Mouse (Mus musculus) MEL (cell line): ENCODE results near the gene Pptc7. TPM values are rescaled to one million over a fixed set of nuclear protein-coding genes. Genes with fewer than 3 reads are reported as not detected.

Experiments
- DNase-seq: peaks from one replicate; pipeline ENCODE4 v3.0.0; 2011; ENCODE audit warnings: low read depth, low spot score
- H3K27ac ChIP-seq: 2 replicates; pipeline ENCODE4 v1.5.1; 2012; ENCODE audit warnings: low read depth, mild to moderate bottlenecking, control low read depth, low read length, moderate library complexity; ENCODE audit not compliant: control insufficient read depth
- H3K27me3 ChIP-seq, 2 experiments: fragments of 150-350 bp in 1 of 2; sonication (generic) in 1 of 2; 2 replicates each; pipeline ENCODE4 v1.6.1; 2012; ENCODE audit warnings: low read length in 2 of 2, mild to moderate bottlenecking in 2 of 2, improper control_type of control experiment in 1 of 2, moderate library complexity in 1 of 2; ENCODE audit not compliant: insufficient read depth in 2 of 2, control insufficient read depth in 1 of 2
- H3K36me3 ChIP-seq, 2 experiments: 2 replicates each; pipeline ENCODE4 v1.6.1; 2012 to 2014; ENCODE audit warnings: low read length in 2 of 2, improper control_type of control experiment in 1 of 2, inconsistent platforms in 1 of 2, mild to moderate bottlenecking in 1 of 2; ENCODE audit not compliant: insufficient read depth in 2 of 2, control insufficient read depth in 1 of 2
- H3K4me1 ChIP-seq, 2 experiments: fragments of 150-350 bp in 1 of 2; sonication (generic) in 1 of 2; 2 replicates each; pipeline ENCODE4 v1.6.1; 2012; ENCODE audit warnings: low read length in 2 of 2, improper control_type of control experiment in 1 of 2, mild to moderate bottlenecking in 1 of 2; ENCODE audit not compliant: insufficient read depth in 2 of 2, control insufficient read depth in 1 of 2
- H3K4me3 ChIP-seq, 2 experiments: fragments of 150-350 bp in 1 of 2; sonication (generic) in 1 of 2; 2 replicates each; pipeline ENCODE4 v1.5.1; 2012; ENCODE audit warnings: low read depth in 2 of 2, low read length in 2 of 2, mild to moderate bottlenecking in 2 of 2, moderate library complexity in 2 of 2, control low read depth in 1 of 2, improper control_type of control experiment in 1 of 2; ENCODE audit not compliant: control insufficient read depth in 1 of 2, insufficient read depth in 1 of 2
- H3K79me2 ChIP-seq: 2 replicates; pipeline ENCODE4 v1.6.1; 2012; ENCODE audit warnings: mild to moderate bottlenecking, low read length, moderate library complexity; ENCODE audit not compliant: control insufficient read depth, poor library complexity, insufficient read depth
- H3K9ac ChIP-seq: 2 replicates; pipeline ENCODE4 v1.6.1; 2012; ENCODE audit warnings: low read depth, mild to moderate bottlenecking, control low read depth, low read length, moderate library complexity; ENCODE audit not compliant: control insufficient read depth, poor library complexity, severe bottlenecking
- H3K9me3 ChIP-seq: fragments of 150-350 bp; sonication (generic); replicated peaks from 2 replicates; pipeline ENCODE4 v1.6.1; 2012; ENCODE audit warnings: mild to moderate bottlenecking, low read length, improper control_type of control experiment, moderate library complexity; ENCODE audit not compliant: insufficient read depth
- BHLHE40 ChIP-seq: IDR thresholded peaks from 2 replicates; pipeline ENCODE4 v1.6.1; 2012; ENCODE audit warnings: low read depth, mild to moderate bottlenecking, inconsistent platforms, low read length, improper control_type of control experiment, borderline replicate concordance
- CHD1 ChIP-seq: IDR thresholded peaks from 2 replicates; pipeline ENCODE4 v1.6.1; 2012; ENCODE audit warnings: low read depth, mild to moderate bottlenecking, inconsistent platforms, low read length, improper control_type of control experiment
- CTCF ChIP-seq, 3 experiments: IDR thresholded peaks in 2 of 3; conservative IDR thresholded peaks in 1 of 3; 2 replicates each; pipeline ENCODE4 v1.5.1; 2011 to 2012; ENCODE audit warnings: low read length in 3 of 3, low read depth in 2 of 3, mild to moderate bottlenecking in 2 of 3, improper control_type of control experiment in 1 of 3, inconsistent platforms in 1 of 3, mixed read lengths in 1 of 3, moderate library complexity in 1 of 3; ENCODE audit not compliant: control insufficient read depth in 1 of 3, insufficient read depth in 1 of 3, poor library complexity in 1 of 3, severe bottlenecking in 1 of 3
- E2F4 ChIP-seq: IDR thresholded peaks from 2 replicates; pipeline ENCODE4 v1.6.1; 2011; ENCODE audit warnings: low read depth, low read length, improper control_type of control experiment, borderline replicate concordance
- ELF1 ChIP-seq: IDR thresholded peaks from 2 replicates; pipeline ENCODE4 v1.6.1; 2014; ENCODE audit warnings: low read depth, mild to moderate bottlenecking, inconsistent platforms, low read length, improper control_type of control experiment, moderate library complexity
- EP300 ChIP-seq, 2 experiments: IDR thresholded peaks; 2 replicates each; pipeline ENCODE4 v1.6.1; 2011; ENCODE audit warnings: improper control_type of control experiment in 2 of 2, low read length in 2 of 2, low read depth in 1 of 2, mild to moderate bottlenecking in 1 of 2
- ETS1 ChIP-seq: IDR thresholded peaks from 2 replicates; pipeline ENCODE4 v1.6.1; 2012; ENCODE audit warnings: low read depth, mild to moderate bottlenecking, inconsistent platforms, low read length, improper control_type of control experiment, moderate library complexity
- GABPA ChIP-seq: IDR thresholded peaks from 2 replicates; pipeline ENCODE4 v1.6.1; 2012; ENCODE audit warnings: low read depth, mild to moderate bottlenecking, inconsistent platforms, low read length, improper control_type of control experiment, moderate library complexity
- GATA1 ChIP-seq: IDR thresholded peaks from 2 replicates; pipeline ENCODE4 v1.6.1; 2011; ENCODE audit warnings: low read depth, low read length, improper control_type of control experiment
- HCFC1 ChIP-seq: IDR thresholded peaks from 2 replicates; pipeline ENCODE4 v1.6.1; 2012; ENCODE audit warnings: low read depth, mild to moderate bottlenecking, inconsistent platforms, low read length, improper control_type of control experiment, moderate library complexity
- JUND ChIP-seq: IDR thresholded peaks from 2 replicates; pipeline ENCODE4 v1.6.1; 2011; ENCODE audit warnings: low read depth, mild to moderate bottlenecking, improper control_type of control experiment, low read length
- KAT2A ChIP-seq: conservative IDR thresholded peaks from 2 replicates; pipeline ENCODE4 v1.6.1; 2012; ENCODE audit warnings: low read depth, low read length, improper control_type of control experiment, inconsistent platforms
- MAFK ChIP-seq: IDR thresholded peaks from 2 replicates; pipeline ENCODE4 v1.6.1; 2011; ENCODE audit warnings: low read depth, mild to moderate bottlenecking, low read length, improper control_type of control experiment, borderline replicate concordance
- MAX ChIP-seq: IDR thresholded peaks from 2 replicates; pipeline ENCODE4 v1.6.1; 2011; ENCODE audit warnings: low read length, improper control_type of control experiment
- MAZ ChIP-seq: IDR thresholded peaks from 2 replicates; pipeline ENCODE4 v1.6.1; 2012; ENCODE audit warnings: low read depth, mild to moderate bottlenecking, inconsistent platforms, low read length, improper control_type of control experiment
- MEF2A ChIP-seq: IDR thresholded peaks from 2 replicates; pipeline ENCODE4 v1.6.1; 2014; ENCODE audit warnings: low read depth, mild to moderate bottlenecking, inconsistent platforms, low read length, improper control_type of control experiment; ENCODE audit not compliant: poor library complexity, insufficient replicate concordance, severe bottlenecking; ENCODE audit errors: extremely low read depth
- MXI1 ChIP-seq: IDR thresholded peaks from 2 replicates; pipeline ENCODE4 v1.6.1; 2011; ENCODE audit warnings: mild to moderate bottlenecking, low read depth, low read length, improper control_type of control experiment
- MYC ChIP-seq: IDR thresholded peaks from 2 replicates; pipeline ENCODE4 v1.6.1; 2011; ENCODE audit warnings: low read depth, mild to moderate bottlenecking, low read length, improper control_type of control experiment, moderate library complexity
- NELFE ChIP-seq: IDR thresholded peaks from 2 replicates; pipeline ENCODE4 v1.6.1; 2011; ENCODE audit warnings: low read depth, low read length, improper control_type of control experiment
- NRF1 ChIP-seq: IDR thresholded peaks from 2 replicates; pipeline ENCODE4 v1.6.1; 2014; ENCODE audit warnings: low read depth, mild to moderate bottlenecking, inconsistent platforms, low read length, improper control_type of control experiment, moderate library complexity; ENCODE audit not compliant: poor library complexity, insufficient read depth, severe bottlenecking
- POLR2A ChIP-seq, 2 experiments: IDR thresholded peaks; 2 replicates each; pipeline ENCODE4 v1.6.1; 2011 to 2012; ENCODE audit warnings: low read length in 2 of 2, mild to moderate bottlenecking in 2 of 2, control low read depth in 1 of 2, improper control_type of control experiment in 1 of 2, low read depth in 1 of 2, moderate library complexity in 1 of 2; ENCODE audit not compliant: control insufficient read depth in 1 of 2, insufficient read depth in 1 of 2, poor library complexity in 1 of 2
- POLR2AphosphoS2 ChIP-seq: IDR thresholded peaks from 2 replicates; pipeline ENCODE4 v1.6.1; 2011; ENCODE audit warnings: low read length, improper control_type of control experiment
- POLR2AphosphoS5 ChIP-seq: IDR thresholded peaks from 2 replicates; pipeline ENCODE4 v1.6.1; 2012; ENCODE audit warnings: low read depth, borderline replicate concordance, mild to moderate bottlenecking, inconsistent platforms, low read length, moderate library complexity, mixed read lengths
- RAD21 ChIP-seq: IDR thresholded peaks from 2 replicates; pipeline ENCODE4 v1.6.1; 2011; ENCODE audit warnings: mild to moderate bottlenecking, low read depth, low read length, improper control_type of control experiment
- RCOR1 ChIP-seq: IDR thresholded peaks from 2 replicates; pipeline ENCODE4 v1.6.1; 2012; ENCODE audit warnings: low read depth, mild to moderate bottlenecking, inconsistent platforms, low read length, improper control_type of control experiment
- SMC3 ChIP-seq: IDR thresholded peaks from 2 replicates; pipeline ENCODE4 v1.6.1; 2011; ENCODE audit warnings: low read depth, low read length, improper control_type of control experiment
- TAL1 ChIP-seq: IDR thresholded peaks from 2 replicates; pipeline ENCODE4 v1.6.1; 2012; ENCODE audit warnings: mild to moderate bottlenecking, inconsistent platforms, low read length, moderate library complexity, mixed read lengths
- TBP ChIP-seq: IDR thresholded peaks from 2 replicates; pipeline ENCODE4 v1.8.0; 2011; ENCODE audit warnings: low read depth, low read length, improper control_type of control experiment
- TCF12 ChIP-seq: IDR thresholded peaks from 2 replicates; pipeline ENCODE4 v1.6.1; 2014; ENCODE audit warnings: low read depth, mild to moderate bottlenecking, inconsistent platforms, low read length, improper control_type of control experiment, moderate library complexity
- UBTF ChIP-seq: IDR thresholded peaks from 2 replicates; pipeline ENCODE4 v1.6.1; 2012; ENCODE audit warnings: low read depth, mild to moderate bottlenecking, inconsistent platforms, low read length, improper control_type of control experiment, moderate library complexity, borderline replicate concordance; ENCODE audit not compliant: insufficient read depth
- USF2 ChIP-seq, 2 experiments: IDR thresholded peaks; 2 replicates each; pipeline ENCODE4 v1.6.1; 2011 to 2012; ENCODE audit warnings: improper control_type of control experiment in 2 of 2, low read length in 2 of 2, borderline replicate concordance in 1 of 2, inconsistent platforms in 1 of 2, low read depth in 1 of 2, mild to moderate bottlenecking in 1 of 2; ENCODE audit not compliant: insufficient read depth in 1 of 2
- ZKSCAN1 ChIP-seq: IDR thresholded peaks from 2 replicates; pipeline ENCODE4 v1.6.1; 2012; ENCODE audit warnings: low read depth, mild to moderate bottlenecking, inconsistent platforms, low read length, improper control_type of control experiment, moderate library complexity
- ZMIZ1 ChIP-seq: IDR thresholded peaks from 2 replicates; pipeline ENCODE4 v1.6.1; 2012; ENCODE audit warnings: low read depth, mild to moderate bottlenecking, inconsistent platforms, low read length, improper control_type of control experiment, moderate library complexity
- ZNF384 ChIP-seq: IDR thresholded peaks from 2 replicates; pipeline ENCODE4 v1.6.1; 2012; ENCODE audit warnings: low read depth, mild to moderate bottlenecking, inconsistent platforms, low read length, improper control_type of control experiment
- polyA plus RNA-seq, 2 experiments: library from polyadenylated mRNA; stranded (reverse) in 1 of 2; unstranded in 1 of 2; fragments of >175 nt in 1 of 2; fragments of >200 nt in 1 of 2; gene quantifications; 2 replicates each; pipeline versions ENCODE4 v1.2.1 to v1.2.4; 2012; ENCODE audit warnings: low replicate concordance in 2 of 2, low read depth in 1 of 2; ENCODE audit not compliant: insufficient read length in 2 of 2, insufficient read depth in 1 of 2, missing spikeins in 1 of 2
- total RNA-seq: library from RNA; depleted of rRNA; stranded (reverse); fragments of 300-350 nt; gene quantifications from 2 replicates; pipeline ENCODE4 v1.2.3, GENCODE M21; 2012

Pptc7 gene
- total and polyA plus RNA-seq, 3 experiments: 17.3 to 22.3 TPM; not detected in 1

DNA sequence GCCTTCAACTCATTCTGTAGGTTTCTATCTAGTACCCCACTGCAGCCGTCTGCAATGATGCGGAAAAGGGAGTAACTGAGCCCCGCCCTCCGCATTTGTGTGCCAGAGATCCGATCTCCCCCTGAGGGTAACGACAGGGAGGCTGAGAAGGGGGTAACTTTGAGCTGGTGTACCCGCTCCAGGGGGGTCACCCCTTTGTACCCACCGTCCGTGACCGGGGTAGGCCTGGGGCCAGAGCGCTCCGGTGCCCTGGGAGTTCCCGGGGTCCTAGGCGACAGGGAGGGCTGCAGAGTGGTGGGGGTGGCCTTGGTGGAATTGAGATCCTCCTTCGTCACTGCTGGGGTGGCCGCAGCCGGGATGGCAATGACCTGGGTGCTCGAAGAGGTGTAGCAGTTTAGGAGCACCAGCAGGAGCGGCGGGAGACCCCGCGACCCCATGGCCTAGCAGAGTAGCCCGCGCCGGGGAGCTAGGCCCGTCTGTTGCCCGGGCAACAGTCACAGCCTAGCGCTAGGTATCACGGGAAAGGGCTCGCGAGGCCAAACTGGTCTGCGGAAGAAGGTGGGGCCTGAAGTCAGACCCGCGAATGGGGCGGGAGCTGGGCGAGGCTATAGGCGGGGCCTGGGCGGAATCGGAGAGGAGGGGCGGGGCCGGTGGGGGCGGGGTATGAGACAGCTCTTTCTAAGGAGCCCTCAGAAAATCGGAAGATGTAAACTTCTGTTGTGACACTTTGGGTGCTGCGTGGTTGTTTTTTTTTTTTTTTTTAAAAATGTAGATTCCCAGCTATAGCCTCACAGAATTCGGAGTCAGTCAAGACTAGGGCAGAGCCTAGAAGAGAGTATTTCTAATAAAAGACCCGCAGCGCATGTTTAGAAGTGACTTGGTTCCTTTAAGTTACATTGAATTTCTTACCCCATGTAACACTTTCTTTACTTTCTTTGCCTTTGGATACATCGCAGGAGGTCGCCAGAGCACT lies 19.9 kb upstream of the Pptc7 start, which contains the start of gene Tctn1:
Gene Tctn1, minus strand, starts transcription at position 528 of the 973 bp plus-strand sequence.
- peak; percentile 97 for DNase-seq
- peak within 1 kb of the TSS; percentile 77 for H3K27ac ChIP-seq
- peaks cover 2 to 20% of the 10 kb centered on the region in 2 experiments; a peak in 3 of 4 replicates for H3K4me1 ChIP-seq
- TF ChIP-seq TAL1 (no peak), NRF1 (no peak), RCOR1 (no peak), KAT2A (no peak; the same call in 1 of the 2 replicates), MXI1 (peak; percentile 89), NELFE (peak; percentile 53), POLR2AphosphoS5 (no peak), ZNF384 (peak; percentile 84), JUND (no peak), POLR2A (IDR thresholded peaks at IDR 0.05; ENCODE audit: control insufficient read depth in 1 of 2, insufficient read depth in 1 of 2, low read depth in 1 of 2, low read length in 2 of 2, poor library complexity in 1 of 2) (peak; percentile 47 to 78; a peak in 2 of 4 replicates), MAZ (0 out of 2 replicates have a peak, but pooled peaks have one; percentile 27), CHD1 (no peak), MAFK (no peak), TBP (0 out of 2 replicates have a peak, but pooled peaks have one; percentile 58), EP300 (IDR thresholded peaks at IDR 0.05; ENCODE audit: low read depth in 1 of 2, low read length in 2 of 2) (no peak), RAD21 (no peak; the same call in 1 of the 2 replicates), ZKSCAN1 (no peak), POLR2AphosphoS2 (no peak), CTCF (IDR thresholded peaks at IDR 0.05 in 2 of 3, conservative IDR thresholded peaks at IDR 0.05 in 1 of 3; ENCODE audit: control insufficient read depth in 1 of 3, insufficient read depth in 1 of 3, low read depth in 2 of 3, low read length in 3 of 3, poor library complexity in 1 of 3, severe bottlenecking in 1 of 3) (no peak), GABPA (no peak), USF2 (IDR thresholded peaks at IDR 0.05; ENCODE audit: borderline replicate concordance in 1 of 2, insufficient read depth in 1 of 2, low read depth in 1 of 2, low read length in 2 of 2) (no peak), HCFC1 (peak; percentile 77), MAX (no peak), E2F4 (no peak), MEF2A (no peak), TCF12 (no peak), UBTF (0 out of 2 replicates have a peak, but pooled peaks have one; percentile 21), GATA1 (peak; percentile 25; the same call in 1 of the 2 replicates), SMC3 (no peak), BHLHE40 (no peak), ETS1 (no peak), ZMIZ1 (no peak), MYC (no peak), ELF1 (peak; percentile 85)

More for the DNA sequence above, 19.9 kb upstream of the Pptc7 start, which contains the start of gene Tctn1:
- Histone ChIP-seq H3K9me3 (no peaks in the 10 kb centered on the region), H3K4me3 (peak within 1 kb of the TSS; percentile 75 to 85), H3K36me3 (peaks cover 0 to 21% of the 10 kb centered on the region in 2 experiments; a peak in 2 of 4 replicates), H3K27me3 (no peaks in the 10 kb centered on the region), H3K9ac (peak within 1 kb of the TSS; percentile 82), H3K79me2 (peaks cover 3% of the 10 kb centered on the region; the same call in 1 of the 2 replicates)
